Mouse (Mus musculus): Measurements from ENCODE around the gene Gm5538.
A peak's percentile ranks its signal among the peaks of the same experiment; 100 is the strongest.

The Gm5538 gene

GRCm38 (mm10) chr3:59729490-59729889, at the start of gene Gm5538:
TSS of gene Gm5538 (plus strand) at chr3:59729790.
- DNase-seq (ENCODE audit: low read depth, low spot score), result no peak

- DNase-seq (ENCODE audit: low read depth, low spot score), result peak; percentile 54
Measured at GRCm38 (mm10) chr3:59697391-59697790, 32.2 kb upstream of the Gm5538 start.

DNA sequence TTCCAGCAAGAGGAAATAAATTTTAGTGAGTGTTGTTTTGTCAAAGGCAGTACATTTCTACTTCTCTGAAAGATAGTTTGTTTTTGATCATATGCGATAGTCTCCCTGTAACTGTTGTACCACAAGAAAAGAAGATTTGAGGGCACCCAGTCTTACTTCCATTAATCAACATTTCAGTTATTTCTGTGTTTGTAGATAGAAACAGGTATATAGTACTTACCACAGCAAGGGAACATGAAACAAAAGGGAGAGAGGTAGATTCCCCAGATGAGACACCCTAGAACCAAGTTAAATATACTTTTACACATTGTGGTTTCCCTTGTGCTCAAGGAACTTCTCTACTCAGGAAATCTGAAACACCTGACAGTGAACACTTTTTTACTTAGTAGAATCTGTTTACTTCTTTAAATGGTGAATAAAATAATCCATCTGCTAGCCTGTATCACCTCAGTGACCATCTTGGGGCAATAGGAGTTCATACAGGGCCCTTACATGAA, 26.9 kb upstream of the Gm5538 start:
- DNase-seq (ENCODE audit: low read depth, low spot score), result peak; percentile 58

DNA sequence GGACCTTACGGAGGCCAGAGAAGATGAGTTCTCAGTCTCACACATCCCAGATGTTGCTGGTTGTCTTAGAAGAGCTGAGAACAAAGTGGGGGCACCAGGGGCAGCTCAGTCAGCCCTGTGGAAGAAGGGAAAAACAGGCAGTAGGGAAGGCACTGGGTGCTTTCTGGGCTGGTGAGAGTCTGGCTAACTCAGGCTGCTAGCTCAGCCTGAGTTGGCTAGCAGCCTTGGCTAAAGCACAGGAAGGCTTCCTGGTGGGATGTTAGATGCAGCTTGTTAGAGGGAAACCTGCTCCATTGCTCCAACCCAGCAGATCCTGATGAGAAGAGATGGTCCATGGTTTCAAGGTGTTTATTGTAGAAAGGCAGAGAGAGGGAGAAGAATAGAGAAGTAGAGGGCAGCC, 10.3 kb downstream of the Gm5538 start:
- DNase-seq (ENCODE audit: low read depth, low spot score), result no peak

- peak; percentile 46 for DNase-seq (ENCODE audit: low read depth, low spot score)
Measured at GRCm38 (mm10) chr3:59744181-59744580, 14.6 kb downstream of the Gm5538 start.

All from CD4-positive helper T cell, adult 2 months (primary cell).